Mouse (Mus musculus) neural tube, embryonic 11.5 days (tissue): ENCODE measurements around the gene Trpd52l3. TPM values are rescaled to one million over a fixed set of nuclear protein-coding genes. Genes with fewer than 3 reads are reported as not detected.

ENCODE experiments used
- ATAC-seq: fragments of 200-750 bp; cut with Nextera tagmentation; 2 replicates; pipeline ENCODE4 v1.8.0; 2017; ENCODE audit warnings: moderate number of reproducible peaks, mild to moderate bottlenecking, moderate TSS enrichment, moderate library complexity; ENCODE audit not compliant: insufficient read depth, low FRiP score, low TSS enrichment
- DNase-seq: peaks from one replicate; pipeline ENCODE4 v3.0.0-alpha.2; 2015; ENCODE audit warnings: low spot score
- H3K27ac ChIP-seq: fragments of 300-500 bp; sonication (generic); 2 replicates; pipeline ENCODE4 v1.5.1; 2014; ENCODE audit warnings: low read depth, mild to moderate bottlenecking, low read length
- H3K27me3 ChIP-seq: fragments of 300-500 bp; sonication (generic); 2 replicates; pipeline ENCODE4 v1.6.1; 2014; ENCODE audit warnings: mild to moderate bottlenecking, low read length, mixed read lengths; ENCODE audit not compliant: control insufficient read depth, insufficient read depth
- H3K36me3 ChIP-seq: fragments of 300-500 bp; sonication (generic); 2 replicates; pipeline ENCODE4 v1.6.1; 2014; ENCODE audit warnings: mild to moderate bottlenecking, low read length, moderate library complexity, mixed read lengths; ENCODE audit not compliant: control insufficient read depth, insufficient read depth
- H3K4me1 ChIP-seq: fragments of 300-500 bp; sonication (generic); 2 replicates; pipeline ENCODE4 v1.6.1; 2014; ENCODE audit warnings: low read length, mixed read lengths; ENCODE audit not compliant: control insufficient read depth, insufficient read depth
- H3K4me2 ChIP-seq: fragments of 300-500 bp; sonication (generic); 2 replicates; pipeline ENCODE4 v1.6.1; 2014; ENCODE audit warnings: low read depth, mild to moderate bottlenecking, moderate library complexity
- H3K4me3 ChIP-seq: fragments of 300-500 bp; sonication (generic); 2 replicates; pipeline ENCODE4 v1.5.1; 2014; ENCODE audit warnings: low read depth, low read length
- H3K9ac ChIP-seq: fragments of 300-500 bp; sonication (generic); 2 replicates; pipeline ENCODE4 v1.6.1; 2014; ENCODE audit warnings: mild to moderate bottlenecking, low read length
- H3K9me3 ChIP-seq: fragments of 300-500 bp; sonication (generic); 2 replicates; pipeline ENCODE4 v1.6.1; 2016; ENCODE audit warnings: low read length; ENCODE audit not compliant: control insufficient read depth
- WGBS: fragments of 180-500 bp; shearing (Covaris S2); extraction: QIAGEN DNeasy Blood & Tissue Kit; methylation state at CpG from one replicate; pipeline ENCODE4 v1.1.7; 2014; 5-methylcytosine and 5-hydroxymethylcytosine counted together
- polyA plus RNA-seq: library from polyadenylated mRNA; unstranded; fragments of >200 nt; fragmentation: Nextera tagmentation; extraction: Ambion mirVana; gene quantifications from 2 replicates; pipeline ENCODE4 v1.2.1, GENCODE M21; 2014

Gene Trpd52l3
- polyA plus RNA-seq: not detected in 2 replicates

GRCm38 (mm10) chr19:30003621-30004020 lies at the start of gene Trpd52l3:
TSS of gene Trpd52l3 (plus strand) at chr19:30003790.
- no peaks in the 10 kb centered on the region for H3K27me3 ChIP-seq
- H3K36me3 ChIP-seq: no peaks in the 10 kb centered on the region
- no peaks in the 10 kb centered on the region for H3K9me3 ChIP-seq
- no peak within 1 kb of the TSS for H3K4me2 ChIP-seq
- H3K9ac ChIP-seq: no peak within 1 kb of the TSS
- WGBS: 97% methylated on average over 9 of the region's 9 CpGs
- no peak for DNase-seq
- no peak for ATAC-seq
- no peaks in the 10 kb centered on the region for H3K4me1 ChIP-seq
- H3K27ac ChIP-seq: no peak within 1 kb of the TSS
- no peak within 1 kb of the TSS for H3K4me3 ChIP-seq

GRCm38 (mm10) chr19:29953833-29954232 lies 49.8 kb upstream of the Trpd52l3 start:
- DNase-seq (no peak), ATAC-seq (no peak)
- Histone ChIP-seq H3K9me3 (no peaks in the 10 kb centered on the region), H3K27ac (no peak overlapping the region), H3K9ac (no peak overlapping the region), H3K4me2 (no peak overlapping the region), H3K27me3 (no peaks in the 10 kb centered on the region), H3K4me1 (no peaks in the 10 kb centered on the region), H3K36me3 (no peaks in the 10 kb centered on the region), H3K4me3 (no peak overlapping the region)
- WGBS: 90% methylated on average over 3 of the region's 3 CpGs

DNA sequence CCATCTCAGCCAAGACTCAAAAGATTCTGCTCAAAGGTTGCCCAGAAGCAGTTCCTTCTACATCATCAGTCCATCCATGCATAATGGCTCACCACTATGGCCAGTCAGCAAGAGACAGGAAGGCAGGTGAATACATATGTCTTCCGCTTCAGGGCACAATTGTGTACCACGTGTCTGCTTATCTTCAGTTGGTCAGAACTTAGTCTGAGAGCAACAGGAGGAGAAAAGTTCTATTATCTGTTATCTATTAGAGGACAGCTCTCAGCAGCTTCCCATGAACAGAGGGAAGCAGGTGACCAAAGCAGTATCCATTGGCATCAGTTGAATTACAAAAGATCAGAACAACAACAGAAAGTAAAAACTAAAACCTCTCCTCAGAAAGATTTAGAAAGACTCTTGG lies 48.1 kb upstream of the Trpd52l3 start:
- DNase-seq (no peak), ATAC-seq (no peak)
- H3K4me1 ChIP-seq: no peaks in the 10 kb centered on the region
- no peaks in the 10 kb centered on the region for H3K9me3 ChIP-seq
- no peak overlapping the region for H3K4me2 ChIP-seq
- 87% methylated on average over 2 of the region's 2 CpGs for WGBS
- H3K9ac ChIP-seq: no peak overlapping the region
- no peaks in the 10 kb centered on the region for H3K36me3 ChIP-seq
- H3K27ac ChIP-seq: no peak overlapping the region
- no peak overlapping the region for H3K4me3 ChIP-seq
- H3K27me3 ChIP-seq: no peaks in the 10 kb centered on the region

GRCm38 (mm10) chr19:29960906-29961305 lies 42.7 kb upstream of the Trpd52l3 start:
- H3K9me3 ChIP-seq: no peaks in the 10 kb centered on the region
- DNase-seq: no peak
- no peaks in the 10 kb centered on the region for H3K27me3 ChIP-seq
- H3K4me2 ChIP-seq: no peak overlapping the region
- no peak overlapping the region for H3K27ac ChIP-seq
- no peak overlapping the region for H3K9ac ChIP-seq
- H3K4me1 ChIP-seq: no peaks in the 10 kb centered on the region
- 80% methylated on average over 4 of the region's 4 CpGs for WGBS
- no peaks in the 10 kb centered on the region for H3K36me3 ChIP-seq
- no peak for ATAC-seq
- H3K4me3 ChIP-seq: no peak overlapping the region

DNA sequence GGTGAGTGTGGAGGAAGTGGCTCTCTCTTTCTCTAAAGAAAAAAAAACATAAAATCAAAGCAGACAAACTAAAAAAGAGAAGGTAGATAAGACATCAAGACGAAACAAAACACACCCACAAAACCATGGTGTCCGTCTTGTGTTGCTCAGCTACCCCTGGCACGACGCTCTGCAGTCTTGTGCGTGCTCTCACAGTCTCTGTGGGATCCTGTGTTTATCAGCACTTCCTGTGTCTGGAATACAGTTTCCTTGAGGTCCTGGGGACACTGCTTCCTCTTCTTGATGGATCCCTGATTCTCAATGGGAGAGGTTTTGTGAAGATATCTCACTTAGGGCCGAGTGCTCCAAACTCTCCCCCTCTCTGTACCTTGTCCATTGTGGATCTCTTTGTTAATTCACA lies 41.7 kb upstream of the Trpd52l3 start:
- H3K4me1 ChIP-seq: no peaks in the 10 kb centered on the region
- no peak overlapping the region for H3K9ac ChIP-seq
- no peaks in the 10 kb centered on the region for H3K9me3 ChIP-seq
- no peak overlapping the region for H3K4me3 ChIP-seq
- ATAC-seq (no peak), DNase-seq (no peak)
- H3K36me3 ChIP-seq: no peaks in the 10 kb centered on the region
- 84% methylated on average over 6 of the region's 6 CpGs for WGBS
- H3K27me3 ChIP-seq: no peaks in the 10 kb centered on the region
- no peak overlapping the region for H3K4me2 ChIP-seq
- no peak overlapping the region for H3K27ac ChIP-seq

DNA sequence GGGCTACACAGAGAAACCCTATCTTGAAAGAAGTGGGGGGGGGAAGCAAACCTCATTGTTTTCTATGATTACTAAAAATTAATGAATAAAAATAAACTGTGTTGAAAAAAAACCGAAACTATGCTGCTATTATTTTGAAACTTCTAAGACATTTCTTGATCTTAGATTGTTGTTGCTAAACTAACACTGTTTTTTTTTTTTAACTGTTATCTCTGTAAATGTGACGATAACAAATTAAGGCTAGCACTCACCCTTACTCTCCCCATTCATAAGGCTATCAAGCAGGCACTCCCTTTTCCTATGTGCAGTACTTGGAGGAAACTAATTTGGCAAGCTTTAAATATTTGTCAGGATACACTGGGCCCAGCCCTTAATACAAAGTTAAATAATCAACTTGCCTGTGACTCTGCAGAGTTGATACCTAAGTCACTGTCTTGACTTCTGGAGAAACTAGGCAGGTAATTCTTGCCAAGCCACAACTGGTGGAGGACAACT lies 39.9 kb upstream of the Trpd52l3 start:
- no peak overlapping the region for H3K27ac ChIP-seq
- no peak overlapping the region for H3K9ac ChIP-seq
- 93% methylated on average over 2 of the region's 2 CpGs for WGBS

DNA sequence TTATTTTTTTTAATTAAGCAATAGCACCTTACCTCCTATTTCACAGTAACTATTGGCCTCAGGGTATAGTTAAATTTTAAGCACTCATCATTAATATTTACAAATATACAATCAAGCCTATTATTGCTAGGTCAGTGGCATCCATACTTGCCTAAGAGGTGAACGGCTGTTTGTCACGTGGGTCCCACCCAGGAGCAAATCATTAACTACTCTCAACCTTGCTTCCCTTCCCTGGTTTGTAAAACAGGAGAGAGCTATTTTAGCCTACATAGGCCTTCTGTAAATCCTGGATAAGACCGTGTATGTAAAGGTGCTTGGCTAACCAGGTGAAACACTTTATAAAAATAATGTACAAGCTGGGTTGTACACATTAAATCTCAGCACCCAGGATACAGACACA lies 35.6 kb upstream of the Trpd52l3 start:
- no peaks in the 10 kb centered on the region for H3K27me3 ChIP-seq
- H3K4me1 ChIP-seq: no peaks in the 10 kb centered on the region
- WGBS: 93% methylated on average over 3 of the region's 3 CpGs
- H3K4me3 ChIP-seq: no peak overlapping the region
- no peak overlapping the region for H3K27ac ChIP-seq
- no peaks in the 10 kb centered on the region for H3K9me3 ChIP-seq
- no peak for ATAC-seq
- H3K36me3 ChIP-seq: no peaks in the 10 kb centered on the region
- no peak for DNase-seq
- no peak overlapping the region for H3K4me2 ChIP-seq
- no peak overlapping the region for H3K9ac ChIP-seq

More for the DNA sequence above, 39.9 kb upstream of the Trpd52l3 start:
- no peaks in the 10 kb centered on the region for H3K9me3 ChIP-seq
- no peaks in the 10 kb centered on the region for H3K36me3 ChIP-seq
- DNase-seq (no peak), ATAC-seq (no peak)
- H3K4me1 ChIP-seq: no peaks in the 10 kb centered on the region
- H3K27me3 ChIP-seq: no peaks in the 10 kb centered on the region
- no peak overlapping the region for H3K4me3 ChIP-seq
- H3K4me2 ChIP-seq: no peak overlapping the region

GRCm38 (mm10) chr19:29973396-29973795 lies 30.2 kb upstream of the Trpd52l3 start:
- H3K27ac ChIP-seq: no peak overlapping the region
- DNase-seq (no peak), ATAC-seq (no peak)
- no peaks in the 10 kb centered on the region for H3K27me3 ChIP-seq
- no peaks in the 10 kb centered on the region for H3K9me3 ChIP-seq
- no peaks in the 10 kb centered on the region for H3K36me3 ChIP-seq
- H3K4me3 ChIP-seq: no peak overlapping the region
- no peaks in the 10 kb centered on the region for H3K4me1 ChIP-seq
- 71% methylated on average over 5 of the region's 5 CpGs for WGBS
- H3K9ac ChIP-seq: no peak overlapping the region
- no peak overlapping the region for H3K4me2 ChIP-seq

DNA sequence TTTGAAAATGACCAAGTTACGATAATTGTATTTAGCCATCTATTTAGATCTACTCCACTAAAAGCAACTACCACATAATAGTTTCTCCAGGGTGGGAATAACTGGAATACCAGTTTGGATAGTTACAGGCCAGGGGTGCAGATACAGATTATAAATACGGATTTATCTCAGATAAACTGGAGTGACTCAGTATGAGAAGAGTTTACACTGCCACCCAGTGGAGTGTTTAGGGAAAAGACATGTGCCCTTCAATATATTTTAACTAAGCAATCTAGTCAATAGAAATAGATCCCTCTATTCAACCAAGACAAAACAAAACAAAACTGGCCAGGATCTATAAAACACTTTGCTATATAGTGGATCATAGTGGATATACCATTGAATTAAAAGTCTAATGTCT lies 24.7 kb upstream of the Trpd52l3 start:
- DNase-seq: no peak
- H3K9me3 ChIP-seq: no peaks in the 10 kb centered on the region
- H3K9ac ChIP-seq: no peak overlapping the region
- no peaks in the 10 kb centered on the region for H3K36me3 ChIP-seq
- WGBS: 66% methylated on average over 2 of the region's 2 CpGs
- ATAC-seq: no peak
- no peaks in the 10 kb centered on the region for H3K4me1 ChIP-seq
- no peaks in the 10 kb centered on the region for H3K27me3 ChIP-seq
- H3K4me3 ChIP-seq: no peak overlapping the region
- H3K4me2 ChIP-seq: no peak overlapping the region
- no peak overlapping the region for H3K27ac ChIP-seq
